Mouse (Mus musculus) neural tube, embryonic 10.5 days (tissue): Measurements from ENCODE around the gene Nagk.
"Not testable (repeated sequence)": the region's sequence is repeated elsewhere in the genome, so short reads cannot be mapped to it uniquely, and the experiment has no call there.

ENCODE experiments used
- DNase-seq: peaks from one replicate; pipeline ENCODE4 v3.0.0-alpha.2; 2017; ENCODE audit warnings: low spot score; ENCODE audit errors: extremely low spot score

The Nagk gene

GRCm38 (mm10) chr6:83794760-83795296 lies at the start of gene Nagk:
Gene Nagk (plus strand): TSS chr6:83794982.
- DNase-seq, result peak; percentile 94

GRCm38 (mm10) chr6:83745466-83745865 lies 49.3 kb upstream of the Nagk start:
- no peak for DNase-seq

DNA sequence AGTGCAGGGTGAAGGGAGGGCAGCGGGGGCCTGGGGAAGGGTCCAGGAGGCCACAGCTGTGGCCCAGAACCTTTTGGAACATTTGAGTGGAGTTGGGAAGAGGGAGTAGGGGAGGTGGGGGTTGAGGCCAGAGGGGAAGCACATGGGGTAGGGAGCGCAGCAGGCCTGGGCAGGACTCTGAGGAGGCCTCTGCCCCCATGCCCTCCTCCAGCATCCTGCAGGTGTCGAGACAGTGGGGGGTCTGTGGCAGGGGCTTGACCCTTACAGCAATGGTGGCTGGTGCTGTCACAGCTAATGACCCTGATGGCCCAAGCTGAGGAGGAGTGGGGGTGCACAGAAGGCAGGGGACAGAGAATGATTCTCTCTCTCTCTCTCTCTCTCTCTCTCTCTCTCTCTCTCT lies 45.5 kb upstream of the Nagk start:
- DNase-seq, result no peak

- peak; percentile 77 for DNase-seq
Measured at GRCm38 (mm10) chr6:83750171-83750684, 44.6 kb upstream of the Nagk start.

- no peak for DNase-seq
Measured at GRCm38 (mm10) chr6:83756051-83756450, 38.7 kb upstream of the Nagk start.

- no peak for DNase-seq
Measured at GRCm38 (mm10) chr6:83762344-83762743, 32.4 kb upstream of the Nagk start, which contains the start of gene Ankrd53. Gene Ankrd53 (plus strand): TSS chr6:83762644.

DNA sequence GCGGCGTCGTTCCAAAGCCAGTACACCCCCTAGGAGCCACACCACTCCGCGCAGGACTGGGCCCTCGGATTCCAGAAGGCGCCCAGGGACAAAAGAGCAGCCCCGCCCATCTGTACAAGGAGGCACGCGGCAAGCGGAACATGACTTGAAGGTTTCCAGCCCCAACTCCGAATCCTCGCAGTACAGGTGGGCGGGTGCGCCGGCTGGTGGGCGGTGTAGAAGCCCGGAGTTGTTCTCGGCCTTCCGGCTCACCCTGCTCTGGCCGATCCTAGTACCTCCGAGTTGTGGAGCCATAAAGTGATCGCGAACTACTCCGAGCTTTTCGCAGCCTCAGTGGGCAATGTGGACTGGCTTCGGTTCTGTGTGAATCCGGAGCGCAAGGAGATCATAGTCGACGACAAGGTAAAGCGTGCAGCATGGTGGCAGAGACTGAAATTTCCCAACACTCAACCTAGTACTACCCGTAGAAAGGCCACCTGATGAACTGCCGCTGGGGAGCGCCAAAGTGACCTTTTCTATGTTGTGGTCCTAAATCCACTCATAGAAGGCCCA lies 31.8 kb upstream of the Nagk start:
- peak; percentile 56 for DNase-seq

DNA sequence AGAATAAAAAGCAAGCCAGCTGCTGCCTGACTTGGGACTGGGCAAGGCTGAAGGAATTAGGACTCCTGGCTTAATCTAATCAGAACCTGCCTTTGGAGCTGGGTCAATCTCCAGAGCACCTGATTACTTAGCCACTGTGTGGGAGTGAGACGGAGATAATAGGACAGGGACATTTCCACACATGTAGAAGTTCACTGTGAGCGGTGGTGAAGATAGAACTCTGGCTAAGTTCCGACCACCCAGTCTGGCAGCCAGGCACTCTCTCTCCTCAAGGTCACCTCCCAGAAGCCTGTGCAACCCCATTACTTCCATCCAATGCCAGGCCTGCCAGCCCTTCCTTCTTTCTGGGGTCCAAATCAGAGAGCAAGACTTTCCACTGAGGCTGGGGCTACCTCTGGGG lies 27.8 kb upstream of the Nagk start:
- DNase-seq, result no peak

DNA sequence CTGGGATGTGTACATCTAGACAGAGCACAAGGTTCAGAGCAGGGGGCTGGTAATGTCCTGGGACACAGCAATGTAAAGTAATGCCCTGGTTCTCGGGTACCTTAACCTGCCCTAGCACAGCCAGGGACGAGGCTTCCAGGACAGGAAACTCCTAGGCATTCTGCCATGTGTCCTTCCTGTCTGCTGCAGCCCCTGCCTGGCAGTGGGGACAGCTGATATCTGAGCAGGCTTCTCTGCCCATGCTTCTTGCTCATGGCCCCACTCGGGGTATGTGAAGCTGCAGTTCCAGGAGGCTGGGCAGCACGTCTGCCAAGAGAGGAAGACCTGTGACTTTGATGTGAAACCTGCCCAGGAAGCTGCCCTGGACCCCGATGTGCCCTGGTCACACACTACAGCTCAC lies 26.3 kb upstream of the Nagk start:
- DNase-seq, result no peak

GRCm38 (mm10) chr6:83774126-83774525 lies 20.7 kb upstream of the Nagk start:
- no peak for DNase-seq

- DNase-seq, result no peak
Measured at GRCm38 (mm10) chr6:83774781-83775563, 19.8 kb upstream of the Nagk start.

GRCm38 (mm10) chr6:83775638-83776293 lies 19.0 kb upstream of the Nagk start, which contains the start of gene Tex261:
Gene Tex261 (minus strand): TSS chr6:83775813.
- DNase-seq, result peak; percentile 89

DNA sequence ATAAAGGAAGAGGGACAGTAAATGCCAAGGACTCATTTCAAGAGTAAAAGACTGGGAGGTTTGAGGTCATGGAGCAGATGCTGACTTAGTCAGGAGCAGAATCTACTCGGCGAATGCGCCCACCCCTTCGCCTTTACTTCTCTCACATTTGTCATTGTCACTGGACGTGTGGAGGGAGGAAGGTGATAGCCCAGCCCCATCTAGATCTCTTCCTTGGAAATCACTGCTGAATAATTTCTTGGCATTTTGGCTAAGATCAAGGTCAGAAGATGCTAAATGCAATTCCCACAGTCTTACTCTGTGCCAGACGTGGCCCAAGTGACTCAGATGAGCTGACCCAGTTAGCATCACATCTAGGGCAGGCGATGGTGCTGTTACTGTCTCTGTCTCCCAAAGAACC lies 16.5 kb upstream of the Nagk start:
- no peak for DNase-seq

GRCm38 (mm10) chr6:83779026-83779425 lies 15.8 kb upstream of the Nagk start:
- peak; percentile 42 for DNase-seq

GRCm38 (mm10) chr6:83786426-83786825 lies 8.4 kb upstream of the Nagk start:
- no peak for DNase-seq

- DNase-seq, result peak; percentile 38
Measured at GRCm38 (mm10) chr6:83788554-83788953, 6.2 kb upstream of the Nagk start.

DNA sequence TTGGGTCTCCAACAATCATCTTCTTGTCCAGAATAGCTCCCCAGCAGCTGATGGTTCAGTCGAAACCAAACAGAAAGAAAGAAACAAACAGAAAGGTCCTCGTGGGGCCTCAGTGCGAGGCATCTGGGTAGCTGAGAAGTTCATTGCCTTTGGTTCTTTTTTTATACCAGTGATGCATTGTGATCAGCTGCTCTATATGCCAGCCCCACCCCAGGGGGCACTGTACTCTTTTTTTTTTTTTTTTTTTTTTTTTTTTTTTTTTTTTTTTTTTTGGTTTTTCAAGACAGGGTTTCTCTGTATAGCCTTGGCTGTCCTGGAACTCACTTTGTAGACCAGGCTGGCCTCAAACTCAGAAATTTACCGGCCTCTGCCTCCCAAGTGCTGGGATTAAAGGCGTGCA lies 4.2 kb upstream of the Nagk start:
- DNase-seq, result not testable (repeated sequence)

GRCm38 (mm10) chr6:83791251-83791890 lies 3.4 kb upstream of the Nagk start:
- DNase-seq, result no peak

DNA sequence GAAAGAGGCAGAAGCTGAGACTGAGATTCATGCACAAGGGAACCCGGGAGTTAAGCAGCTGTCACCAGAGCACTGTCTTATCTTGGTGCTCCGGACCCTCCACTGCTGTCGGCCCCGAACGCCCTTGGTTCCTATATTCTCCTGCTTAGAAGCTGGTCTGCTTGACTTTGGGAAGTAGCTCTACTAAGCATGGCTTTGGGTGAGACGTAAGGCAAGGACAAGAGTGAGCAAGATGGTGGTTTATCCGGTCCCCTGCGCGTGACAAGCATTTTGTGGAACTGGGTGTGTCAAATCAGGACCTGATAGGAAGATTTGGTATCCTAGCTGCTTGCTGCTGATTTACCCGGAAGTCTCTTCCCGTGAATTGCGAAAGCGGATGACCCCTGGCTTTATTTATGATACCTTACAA lies 714 bp downstream of the Nagk start:
- no peak for DNase-seq

- no peak for DNase-seq
Measured at GRCm38 (mm10) chr6:83796686-83797085, 1.9 kb downstream of the Nagk start.

- no peak for DNase-seq
Measured at GRCm38 (mm10) chr6:83802033-83802432, 7.3 kb downstream of the Nagk start.
